Mouse (Mus musculus) heart, adult 2 months (tissue): ENCODE results near the gene Cfap299.

Experiments used
- CTCF ChIP-seq: fragments of 200-600 bp; IDR thresholded peaks from 2 replicates; pipeline ENCODE4 v1.8.1; 2022; ENCODE audit warnings: antibody characterized with exemption, mild to moderate bottlenecking, moderate library complexity
- POLR2A ChIP-seq: fragments of 200-500 bp; IDR thresholded peaks from 2 replicates; pipeline ENCODE4 v1.6.1; 2011; ENCODE audit warnings: mild to moderate bottlenecking, low read depth, low read length, control low read depth; ENCODE audit not compliant: insufficient read depth

GRCm38 (mm10) chr5:98376058-98376798 lies 47.1 kb downstream of the Cfap299 start:
- TF ChIP-seq POLR2A (no peak), CTCF (no peak)
